Mouse (Mus musculus) ES-Bruce4 (cell line): ENCODE data around the gene Mterf1b. TPM values are rescaled to one million over a fixed set of nuclear protein-coding genes. Genes with fewer than 3 reads are reported as not detected.
"Not testable (repeated sequence)": the region's sequence is repeated elsewhere in the genome, so short reads cannot be mapped to it uniquely, and the experiment has no call there.

Source experiments
- H3K27ac ChIP-seq: 2 replicates; pipeline ENCODE4 v1.5.1; 2012; ENCODE audit warnings: low read length, inconsistent platforms; ENCODE audit not compliant: insufficient read depth
- H3K27me3 ChIP-seq: 2 replicates; pipeline ENCODE4 v1.6.1; 2012; ENCODE audit warnings: mild to moderate bottlenecking, low read length, inconsistent platforms; ENCODE audit not compliant: control insufficient read depth, poor library complexity, insufficient read depth, severe bottlenecking
- H3K36me3 ChIP-seq: 2 replicates; pipeline ENCODE4 v1.6.1; 2012; ENCODE audit warnings: inconsistent platforms, mild to moderate bottlenecking, low read length, moderate library complexity; ENCODE audit not compliant: control insufficient read depth, poor library complexity, insufficient read depth, severe bottlenecking
- H3K4me1 ChIP-seq: one replicate; pipeline ENCODE4 v1.8.1; 2011; ENCODE audit warnings: low read length; ENCODE audit not compliant: control insufficient read depth, insufficient read depth
- H3K4me3 ChIP-seq: 2 replicates; pipeline ENCODE4 v1.5.1; 2011; ENCODE audit warnings: low read depth, mild to moderate bottlenecking, low read length
- H3K9ac ChIP-seq: 2 replicates; pipeline ENCODE4 v1.6.1; 2012; ENCODE audit warnings: low read depth, mild to moderate bottlenecking, inconsistent platforms; ENCODE audit not compliant: poor library complexity, severe bottlenecking
- H3K9me3 ChIP-seq: replicated peaks from 2 replicates; pipeline ENCODE4 v1.6.1; 2012; ENCODE audit warnings: mild to moderate bottlenecking, low read length, inconsistent platforms; ENCODE audit not compliant: control insufficient read depth, poor library complexity, insufficient read depth, severe bottlenecking
- CTCF ChIP-seq: IDR thresholded peaks from one replicate; pipeline ENCODE4 v1.8.1; 2011; ENCODE audit warnings: low read depth, low read length
- EP300 ChIP-seq: IDR thresholded peaks from 2 replicates; pipeline ENCODE4 v1.6.1; 2011; ENCODE audit warnings: low read depth, low read length; ENCODE audit not compliant: insufficient read depth
- POLR2A ChIP-seq: IDR thresholded peaks from one replicate; pipeline ENCODE4 v1.8.1; 2011; ENCODE audit warnings: low read length; ENCODE audit not compliant: insufficient read depth
- polyA plus RNA-seq: library from polyadenylated mRNA; stranded (reverse); fragments of >200 nt; gene quantifications from 2 replicates; pipeline ENCODE4 v1.2.4, GENCODE M21; 2011; ENCODE audit warnings: low read depth; ENCODE audit not compliant: missing spikeins, insufficient read depth, insufficient read length

The Mterf1b gene
- polyA plus RNA-seq, 1 experiment, result 4.2 TPM

DNA sequence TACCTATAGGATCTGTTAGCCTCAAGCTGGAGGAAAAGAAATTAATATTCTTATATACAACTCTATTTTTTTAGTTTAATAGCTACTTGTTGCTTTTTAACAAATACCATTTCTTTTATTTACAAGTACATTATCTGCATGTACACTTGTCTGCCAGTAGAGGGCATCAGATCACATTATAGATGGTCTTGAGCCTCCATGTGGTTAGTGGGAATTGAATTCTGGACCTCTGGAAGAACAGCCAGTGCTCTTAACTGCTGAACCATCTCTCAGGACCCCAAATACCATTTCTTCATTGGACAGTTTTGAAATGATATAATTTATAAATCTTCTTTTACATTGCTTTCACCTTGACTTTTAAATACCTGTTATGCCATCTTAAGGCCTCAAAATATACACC lies 9.2 kb downstream of the Mterf1b start:
- no peak for TF ChIP-seq POLR2A
- peak; percentile 8 for TF ChIP-seq CTCF
- Histone ChIP-seq H3K27ac (no peak overlapping the region), H3K4me1 (no peaks in the 10 kb centered on the region), H3K9me3 (no peaks in the 10 kb centered on the region), H3K9ac (no peak overlapping the region), H3K27me3 (no peaks in the 10 kb centered on the region), H3K4me3 (no peak overlapping the region), H3K36me3 (no peaks in the 10 kb centered on the region)

DNA sequence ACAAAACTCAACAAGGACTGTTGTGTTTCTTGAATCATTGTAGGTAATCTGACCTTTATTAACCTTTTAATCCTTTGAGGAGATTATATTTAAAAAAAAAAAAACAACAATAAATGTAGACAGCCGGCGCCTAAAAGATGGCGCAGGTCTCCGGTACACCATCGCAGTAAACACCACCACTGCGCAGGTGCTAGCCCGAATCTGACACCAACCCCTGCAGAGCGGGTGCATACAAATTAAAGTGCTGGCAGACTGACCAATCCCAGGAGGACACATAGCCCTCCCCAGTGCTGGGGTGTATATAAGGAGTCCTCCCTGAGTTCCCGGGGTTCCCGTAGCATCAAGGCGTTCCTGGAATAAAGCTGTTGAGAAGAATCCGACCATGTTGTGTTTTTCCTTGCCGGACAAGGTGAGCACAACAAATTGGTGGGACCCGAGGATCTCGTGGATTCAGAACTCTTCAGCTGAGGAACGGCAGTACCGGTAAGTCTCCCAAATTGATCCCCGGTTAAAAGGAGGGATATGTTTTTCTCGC lies 10.2 kb downstream of the Mterf1b start:
- not testable (repeated sequence) for H3K27ac ChIP-seq, H3K27me3 ChIP-seq, H3K9me3 ChIP-seq, H3K36me3 ChIP-seq, H3K9ac ChIP-seq, H3K4me3 ChIP-seq, H3K4me1 ChIP-seq

- not testable (repeated sequence) for H3K36me3 ChIP-seq, H3K27me3 ChIP-seq, H3K9ac ChIP-seq, H3K4me3 ChIP-seq, H3K4me1 ChIP-seq, H3K27ac ChIP-seq, H3K9me3 ChIP-seq
These were observed 17.9 kb downstream of the Mterf1b start for GRCm38 (mm10) chr5:4210082-4210481.

- no peaks in the 10 kb centered on the region for H3K9me3 ChIP-seq
- H3K27ac ChIP-seq, result no peak overlapping the region
- no peak overlapping the region for H3K9ac ChIP-seq
- no peak overlapping the region for H3K4me3 ChIP-seq
- no peaks in the 10 kb centered on the region for H3K4me1 ChIP-seq
- H3K36me3 ChIP-seq, result no peaks in the 10 kb centered on the region
- H3K27me3 ChIP-seq, result no peaks in the 10 kb centered on the region
- TF ChIP-seq CTCF (no peak), POLR2A (no peak), EP300 (no peak)
These were observed 29.1 kb downstream of the Mterf1b start for GRCm38 (mm10) chr5:4221309-4221708.

DNA sequence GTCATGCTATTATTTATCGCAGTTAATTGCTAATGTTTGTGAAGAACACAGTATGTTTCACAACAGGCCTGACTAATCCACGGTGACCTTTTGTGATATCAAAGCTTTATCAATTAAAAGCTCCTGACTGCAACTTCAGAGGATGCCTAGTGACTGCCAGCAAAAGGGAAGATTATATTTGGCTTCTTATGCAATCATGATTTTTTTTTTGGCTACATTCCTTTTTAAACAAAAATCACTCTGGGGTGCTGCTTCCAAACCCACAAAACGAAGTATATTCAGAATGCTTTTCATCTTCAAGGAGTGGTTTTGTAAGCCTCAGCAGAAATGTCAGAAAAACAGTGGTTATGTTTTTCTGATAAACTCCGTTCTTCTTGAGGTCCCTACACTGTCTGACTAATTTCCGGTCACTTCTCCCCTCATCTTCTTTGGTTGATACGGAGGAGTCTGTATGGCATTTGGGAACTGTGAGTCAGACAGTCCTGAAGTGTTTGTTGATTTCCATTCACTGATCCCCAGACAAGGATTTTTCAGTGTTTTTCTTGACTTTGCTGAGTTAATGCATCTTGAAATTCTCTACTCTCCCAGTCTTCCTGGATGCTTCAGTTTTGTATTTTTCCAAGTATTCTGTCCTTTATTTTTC lies 29.9 kb downstream of the Mterf1b start:
- H3K27ac ChIP-seq, result no peak overlapping the region
- H3K4me1 ChIP-seq, result no peaks in the 10 kb centered on the region
- H3K4me3 ChIP-seq, result no peak overlapping the region
- H3K27me3 ChIP-seq, result no peaks in the 10 kb centered on the region
- no peak for TF ChIP-seq POLR2A
- no peak for TF ChIP-seq CTCF
- no peak for TF ChIP-seq EP300
- H3K9ac ChIP-seq, result no peak overlapping the region
- no peaks in the 10 kb centered on the region for H3K36me3 ChIP-seq
- no peaks in the 10 kb centered on the region for H3K9me3 ChIP-seq

- Histone ChIP-seq H3K36me3 (no peaks in the 10 kb centered on the region), H3K4me3 (no peak overlapping the region), H3K9me3 (no peaks in the 10 kb centered on the region), H3K27ac (no peak overlapping the region), H3K27me3 (no peaks in the 10 kb centered on the region), H3K4me1 (no peaks in the 10 kb centered on the region), H3K9ac (no peak overlapping the region)
- TF ChIP-seq CTCF (no peak), EP300 (no peak), POLR2A (no peak)
These were observed 40.0 kb downstream of the Mterf1b start for GRCm38 (mm10) chr5:4232163-4232562.
